Mouse (Mus musculus) heart, postnatal 36 days (tissue): Measurements from ENCODE around the gene Igsf3. TPM values are rescaled to one million over a fixed set of nuclear protein-coding genes. Genes with fewer than 3 reads are reported as not detected.

ENCODE experiments used
- DNase-seq, 2 experiments: peaks; one replicate each; pipeline ENCODE4 v3.0.0; 2021 to 2022
- intact Hi-C: fragments of 180-260 bp; cut with DNase I; formaldehyde crosslinking; loops from one replicate; pipeline ENCODE4 v1.15.1; 2025
- total RNA-seq, 2 experiments: library from RNA; stranded (reverse); gene quantifications; 2 replicates each; pipeline ENCODE4 v1.2.3; 2021

The Igsf3 gene
- total RNA-seq, 2 experiments from 2014 or later = 9.9 to 13.2 TPM

DNA sequence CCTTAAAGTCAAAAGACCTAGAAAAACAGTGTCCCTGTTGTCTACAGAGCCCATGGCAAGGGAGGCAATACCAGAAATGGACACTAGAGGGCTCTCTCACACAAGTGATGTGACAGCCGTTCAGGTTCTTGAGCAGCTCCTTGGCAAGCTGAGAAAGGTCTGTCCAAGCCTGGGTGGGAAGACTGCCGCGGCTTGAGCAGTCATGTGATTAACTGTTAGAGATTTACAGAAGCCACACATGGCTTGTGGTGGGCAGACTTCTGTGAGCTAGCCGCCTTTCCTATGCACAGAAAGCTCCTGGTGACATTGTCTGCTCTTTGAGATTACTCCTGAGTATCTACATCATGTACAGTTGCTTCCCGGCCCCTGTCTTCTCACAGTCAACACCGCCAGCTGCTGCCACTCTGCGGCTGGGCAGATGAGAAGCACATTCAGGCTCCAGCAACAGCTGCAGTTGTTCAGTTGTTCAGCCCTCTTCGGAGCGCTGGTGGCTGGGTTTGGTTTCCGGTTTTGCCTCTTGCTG, 117.1 kb downstream of the Igsf3 start:
- intact Hi-C loops = loop anchor here (1.0 to 5.0 kb wide), 3 partner anchors 123 to 748 kb away; no protein-coding TSS in a partner anchor

GRCm38 (mm10) chr3:101497432-101498030, 120.6 kb downstream of the Igsf3 start:
- DNase-seq = no peak
- intact Hi-C loops = no loop called here

More for the DNA sequence above, 117.1 kb downstream of the Igsf3 start:
- DNase-seq = peak; percentile 88 to 92

- DNase-seq = no peak
- intact Hi-C loops = no loop called here
These were observed 123.0 kb downstream of the Igsf3 start for GRCm38 (mm10) chr3:101499906-101500305.

- intact Hi-C loops = no loop called here
- peak; percentile 44 to 52 for DNase-seq
These were observed 123.6 kb downstream of the Igsf3 start for GRCm38 (mm10) chr3:101500393-101501051.

GRCm38 (mm10) chr3:101501611-101502010, 124.7 kb downstream of the Igsf3 start:
- no peak for DNase-seq
- intact Hi-C loops = no loop called here

DNA sequence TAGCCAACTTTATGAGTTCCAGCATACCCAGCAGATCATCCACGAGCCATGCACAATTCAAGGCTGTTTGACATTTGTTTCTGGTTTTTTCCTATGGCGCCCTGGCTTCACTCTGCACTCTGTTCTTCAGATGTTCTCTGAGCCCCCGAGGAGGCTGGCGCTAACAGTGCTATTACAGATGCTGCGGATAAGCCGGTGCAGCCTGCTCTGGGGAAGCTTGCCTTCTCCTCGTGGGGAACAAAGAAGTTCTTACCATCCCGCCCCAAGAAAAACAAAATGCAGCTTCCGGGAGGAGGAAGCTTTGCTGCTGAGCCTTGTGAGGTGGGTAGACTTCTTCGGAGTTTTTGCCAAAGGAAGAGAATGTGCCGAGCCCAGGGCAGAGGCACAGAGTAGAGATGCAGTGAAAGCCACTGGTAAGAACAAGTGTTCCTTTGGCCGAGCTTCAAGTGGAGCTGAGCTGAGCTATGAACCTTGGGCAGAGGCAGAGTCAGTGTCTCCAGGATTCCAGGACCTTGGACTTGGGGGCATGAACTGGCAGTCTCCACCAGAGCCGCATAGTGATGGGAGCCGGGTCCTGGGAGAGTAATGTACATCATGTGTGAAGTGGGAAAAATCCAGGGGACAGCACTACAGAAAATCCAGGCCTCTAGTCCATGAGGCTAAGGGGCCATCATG, 125.3 kb downstream of the Igsf3 start:
- intact Hi-C loops = no loop called here
- no peak for DNase-seq

GRCm38 (mm10) chr3:101506179-101506578, 129.3 kb downstream of the Igsf3 start:
- intact Hi-C loops = loop anchor here (1.0 to 5.0 kb wide), 5 partner anchors 95 to 306 kb away; no protein-coding TSS in a partner anchor
- peak; percentile 83 to 88 for DNase-seq

DNA sequence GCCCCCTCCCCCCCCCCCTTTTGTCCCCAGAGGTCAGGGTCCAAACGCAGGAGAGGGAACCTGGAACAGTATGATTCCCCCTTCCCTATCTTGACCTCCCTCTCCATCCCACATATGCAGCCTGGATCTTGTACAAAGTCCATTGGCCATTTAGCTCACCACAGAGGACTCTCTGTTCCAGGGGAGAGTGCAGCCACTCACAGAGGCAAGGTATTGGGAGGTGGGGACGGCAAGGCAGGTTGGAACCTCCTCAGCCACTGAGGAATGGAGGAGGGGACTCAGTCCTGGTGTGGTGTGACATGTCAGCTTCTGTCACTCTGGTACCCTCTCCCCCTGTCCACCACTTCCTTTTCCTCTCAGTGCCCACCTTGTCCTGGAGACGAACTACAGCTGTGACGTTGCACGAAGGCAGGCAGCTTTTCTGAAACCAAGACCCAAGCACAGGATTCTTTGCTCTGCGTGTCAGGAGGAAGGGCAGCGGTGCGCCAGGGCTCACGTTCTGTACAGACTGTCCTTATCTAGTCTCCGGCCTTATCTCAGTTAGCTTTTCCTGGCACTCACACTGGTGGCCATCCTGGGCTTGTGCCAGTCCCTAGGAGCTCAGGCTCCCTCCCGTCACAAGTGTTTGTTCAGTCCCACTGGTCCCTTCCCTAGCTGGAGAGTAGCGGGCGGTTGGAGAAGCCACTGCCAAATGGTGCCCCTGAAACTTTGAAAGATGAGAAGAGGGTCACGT, 130.3 kb downstream of the Igsf3 start:
- intact Hi-C loops = loop anchor here (1.0 to 5.0 kb wide), 6 partner anchors 45 to 305 kb away; no protein-coding TSS in a partner anchor
- peak; percentile 63 to 71 for DNase-seq

- intact Hi-C loops = loop anchor here (1.0 to 5.0 kb wide), 4 partner anchors 45 to 200 kb away; no protein-coding TSS in a partner anchor
- DNase-seq = no peak
These were observed 130.9 kb downstream of the Igsf3 start for GRCm38 (mm10) chr3:101507766-101508165.

- intact Hi-C loops = loop anchor here (5.0 kb wide), 2 partner anchors 107 to 197 kb away; no protein-coding TSS in a partner anchor
- no peak for DNase-seq
These were observed 133.0 kb downstream of the Igsf3 start for GRCm38 (mm10) chr3:101509707-101510544.

GRCm38 (mm10) chr3:101510632-101511031, 133.7 kb downstream of the Igsf3 start:
- no peak for DNase-seq
- intact Hi-C loops = no loop called here

Other genes with a start within 250 kb of the Igsf3 start
- under 1 TPM; 0.43 to 0.44 TPM for gene Cd2, start 89.1 kb upstream of the Igsf3 start, total RNA-seq
- gene Atp1a1, start 227.6 kb downstream of the Igsf3 start, total RNA-seq = 100 to 1,000 TPM; 564 to 643 TPM